20 mouse cellular contexts compared by ENCODE assay signal in genomic region chr2:30884852-30885373, GRCm38 (mm10). TPM values are rescaled to one million over a fixed set of nuclear protein-coding genes. Genes with fewer than 3 reads are reported as not detected.
DNase-seq lines count a peak whose midpoint lies in the region; ATAC-seq and TF ChIP-seq lines count a peak whose summit lies in the region.
"Had no signal": no experiment of that assay in that cellular context is flagged by ENCODE, and none has a peak within 500 bp of the region (broad histone marks: within the 10 kb centered on the region; RNA-seq: fewer than 3 reads in every experiment).

No protein-coding gene starts in this region.

- no peak overlapping the region for H3K4me3 ChIP-seq in embryonic facial prominence, embryonic 12.5 days
- H3K4me3 ChIP-seq in embryonic facial prominence, embryonic 10.5 days, result no peak overlapping the region
- H3K4me3 ChIP-seq in midbrain, postnatal 0 days (ENCODE audit: low read depth, low read length), result no peak overlapping the region
- no peak overlapping the region for H3K4me3 ChIP-seq in midbrain, embryonic 15.5 days
- no peak overlapping the region for H3K4me3 ChIP-seq in limb, embryonic 12.5 days (replicated peaks)
- H3K4me3 ChIP-seq in kidney, embryonic 15.5 days (replicated peaks), result no peak overlapping the region
- H3K4me3 ChIP-seq: forebrain, embryonic 10.5 days; hindbrain, embryonic 12.5 days; liver, embryonic 12.5 days; midbrain, embryonic 13.5 days had no signal

- no peak for DNase-seq in embryonic facial prominence, embryonic 10.5 days (ENCODE audit: low spot score)
- DNase-seq in midbrain, postnatal 0 days (ENCODE audit: low spot score), result no peak
- DNase-seq in urinary bladder, adult 18-20 months (ENCODE audit: low spot score in 2 of 2), result no peak
- DNase-seq in thymus, postnatal 36 days, result no peak
- DNase-seq: heart, postnatal 10 days; kidney, postnatal 10 days; lung, embryonic 14.5 days; thymus, adult 18-20 months had no signal

- no peak overlapping the region for H3K4me2 ChIP-seq in embryonic facial prominence, embryonic 12.5 days (replicated peaks)
- H3K4me2 ChIP-seq in midbrain, postnatal 0 days (ENCODE audit: low read depth, low read length, poor library complexity, severe bottlenecking), result no peak overlapping the region
- no peak overlapping the region for H3K4me2 ChIP-seq in midbrain, embryonic 15.5 days
- H3K4me2 ChIP-seq in limb, embryonic 12.5 days, result no peak overlapping the region
- H3K4me2 ChIP-seq in kidney, embryonic 15.5 days, result no peak overlapping the region
- H3K4me2 ChIP-seq: hindbrain, embryonic 12.5 days; liver, embryonic 12.5 days; lung, embryonic 14.5 days; midbrain, embryonic 13.5 days had no signal

- H3K27me3 ChIP-seq in embryonic facial prominence, embryonic 12.5 days, result no peaks in the 10 kb centered on the region
- no peaks in the 10 kb centered on the region for H3K27me3 ChIP-seq in embryonic facial prominence, embryonic 10.5 days (replicated peaks; ENCODE audit: low read depth, poor library complexity, severe bottlenecking)
- no peaks in the 10 kb centered on the region for H3K27me3 ChIP-seq in midbrain, postnatal 0 days (ENCODE audit: insufficient read depth, low read length)
- H3K27me3 ChIP-seq in midbrain, embryonic 15.5 days (replicated peaks), result no peaks in the 10 kb centered on the region
- no peaks in the 10 kb centered on the region for H3K27me3 ChIP-seq in limb, embryonic 12.5 days
- H3K27me3 ChIP-seq in kidney, embryonic 15.5 days, result no peaks in the 10 kb centered on the region
- H3K27me3 ChIP-seq: hindbrain, embryonic 12.5 days; midbrain, embryonic 13.5 days; Patski had no signal

- 91% methylated on average over 4 of the region's 4 CpGs for WGBS in embryonic facial prominence, embryonic 12.5 days
- 95% methylated on average over 4 of the region's 4 CpGs for WGBS in embryonic facial prominence, embryonic 10.5 days
- WGBS in midbrain, postnatal 0 days, result 97% methylated on average over 4 of the region's 4 CpGs
- 95% methylated on average over 4 of the region's 4 CpGs for WGBS in midbrain, embryonic 15.5 days
- WGBS in limb, embryonic 12.5 days, result 93% methylated on average over 4 of the region's 4 CpGs
- 95% methylated on average over 4 of the region's 4 CpGs for WGBS in kidney, embryonic 15.5 days

- no peak for ATAC-seq in embryonic facial prominence, embryonic 12.5 days (ENCODE audit: insufficient number of reproducible peaks, insufficient read depth, low FRiP score, low TSS enrichment)
- no peak for ATAC-seq in midbrain, postnatal 0 days (ENCODE audit: low FRiP score)
- ATAC-seq in midbrain, embryonic 15.5 days (replicated peaks), result no peak
- no peak for ATAC-seq in limb, embryonic 12.5 days (ENCODE audit: insufficient number of reproducible peaks, insufficient read depth, low FRiP score, low TSS enrichment, low read depth)
- no peak for ATAC-seq in kidney, embryonic 15.5 days (replicated peaks; ENCODE audit: low FRiP score)
- ATAC-seq: CD4-positive, CD25-positive, alpha-beta regulatory T cell, adult 4 months; intestine, embryonic 16.5 days; liver, embryonic 12.5 days; midbrain, embryonic 13.5 days; Patski had no signal

- peak; percentile 16; the same call in 1 of the 2 replicates for TF ChIP-seq CTCF in midbrain, postnatal 0 days (IDR thresholded peaks at IDR 0.05)

- 0 out of 2 replicates have a peak, but pooled peaks cover 3% of the 10 kb centered on the region for H3K9me3 ChIP-seq in embryonic facial prominence, embryonic 12.5 days
- 0 out of 2 replicates have a peak, but pooled peaks cover 2% of the 10 kb centered on the region for H3K9me3 ChIP-seq in embryonic facial prominence, embryonic 10.5 days
- H3K9me3 ChIP-seq in midbrain, postnatal 0 days (ENCODE audit: low read length), result no peaks in the 10 kb centered on the region
- H3K9me3 ChIP-seq in midbrain, embryonic 15.5 days, result no peaks in the 10 kb centered on the region
- peaks cover 4% of the 10 kb centered on the region; the same call in 1 of the 2 replicates for H3K9me3 ChIP-seq in limb, embryonic 12.5 days
- no peaks in the 10 kb centered on the region for H3K9me3 ChIP-seq in kidney, embryonic 15.5 days (replicated peaks)
- H3K9me3 ChIP-seq: forebrain, embryonic 10.5 days; hindbrain, embryonic 12.5 days; liver, embryonic 12.5 days; midbrain, embryonic 13.5 days had no signal

- H3K36me3 ChIP-seq in embryonic facial prominence, embryonic 12.5 days, result peaks cover 41% of the 10 kb centered on the region
- H3K36me3 ChIP-seq in embryonic facial prominence, embryonic 10.5 days (replicated peaks), result peaks cover 58% of the 10 kb centered on the region
- H3K36me3 ChIP-seq in midbrain, postnatal 0 days (ENCODE audit: insufficient read depth, low read length), result no peaks in the 10 kb centered on the region
- no peaks in the 10 kb centered on the region for H3K36me3 ChIP-seq in midbrain, embryonic 15.5 days (replicated peaks)
- H3K36me3 ChIP-seq in limb, embryonic 12.5 days, result peaks cover 50% of the 10 kb centered on the region
- H3K36me3 ChIP-seq in kidney, embryonic 15.5 days, result 0 out of 2 replicates have a peak, but pooled peaks cover 4% of the 10 kb centered on the region
- H3K36me3 ChIP-seq: hindbrain, embryonic 12.5 days; liver, embryonic 12.5 days; midbrain, embryonic 13.5 days had no signal

- peak overlapping the region; percentile 92 for H3K27ac ChIP-seq in embryonic facial prominence, embryonic 12.5 days
- no peak overlapping the region for H3K27ac ChIP-seq in embryonic facial prominence, embryonic 10.5 days (replicated peaks)
- H3K27ac ChIP-seq in midbrain, postnatal 0 days (ENCODE audit: low read depth, low read length), result no peak overlapping the region
- no peak overlapping the region for H3K27ac ChIP-seq in midbrain, embryonic 15.5 days
- H3K27ac ChIP-seq in limb, embryonic 12.5 days, result peak overlapping the region; percentile 88; the same call in 1 of the 2 replicates
- H3K27ac ChIP-seq in kidney, embryonic 15.5 days, result no peak overlapping the region
- H3K27ac ChIP-seq: hindbrain, embryonic 12.5 days; liver, embryonic 12.5 days; macrophage; midbrain, embryonic 13.5 days had no signal

- H3K9ac ChIP-seq in embryonic facial prominence, embryonic 12.5 days, result no peak overlapping the region
- H3K9ac ChIP-seq in midbrain, postnatal 0 days (replicated peaks; ENCODE audit: low read length, poor library complexity, severe bottlenecking), result no peak overlapping the region
- no peak overlapping the region for H3K9ac ChIP-seq in midbrain, embryonic 15.5 days
- no peak overlapping the region for H3K9ac ChIP-seq in limb, embryonic 12.5 days (replicated peaks)
- H3K9ac ChIP-seq in kidney, embryonic 15.5 days, result no peak overlapping the region
- H3K9ac ChIP-seq: hindbrain, embryonic 12.5 days; liver, embryonic 12.5 days; lung, embryonic 14.5 days; midbrain, embryonic 13.5 days had no signal

- H3K4me1 ChIP-seq in embryonic facial prominence, embryonic 12.5 days, result peaks cover 17% of the 10 kb centered on the region
- peaks cover 17% of the 10 kb centered on the region for H3K4me1 ChIP-seq in embryonic facial prominence, embryonic 10.5 days
- no peaks in the 10 kb centered on the region for H3K4me1 ChIP-seq in midbrain, postnatal 0 days (ENCODE audit: insufficient read depth, low read length)
- no peaks in the 10 kb centered on the region for H3K4me1 ChIP-seq in midbrain, embryonic 15.5 days
- H3K4me1 ChIP-seq in limb, embryonic 12.5 days (replicated peaks), result peaks cover 15% of the 10 kb centered on the region
- peaks cover 10% of the 10 kb centered on the region for H3K4me1 ChIP-seq in kidney, embryonic 15.5 days
- H3K4me1 ChIP-seq: liver, embryonic 12.5 days; midbrain, embryonic 13.5 days had no signal

RNA-seq across cellular contexts. Expression of gene Ptges, which starts 44.8 kb away (rescaled TPM):
- 11.6 and 12.0 TPM in 2 replicates for polyA plus RNA-seq in embryonic facial prominence, embryonic 12.5 days (2016; fragmentation: Nextera tagmentation; extraction: Ambion mirVana)
- 10.2 and 10.3 TPM in 2 replicates for polyA plus RNA-seq in embryonic facial prominence, embryonic 10.5 days (2016; fragmentation: Nextera tagmentation; extraction: Ambion mirVana)
- total RNA-seq in midbrain, postnatal 0 days (2014; rRNA removed), result 6.7 and 19.8 TPM in 2 replicates
- polyA plus RNA-seq in midbrain, postnatal 0 days (2015; fragmentation: Nextera tagmentation; extraction: Ambion mirVana), result 8.0 and 8.5 TPM in 2 replicates
- polyA plus RNA-seq in midbrain, embryonic 15.5 days (2015; fragmentation: Nextera tagmentation; extraction: Ambion mirVana), result 5.1 and 6.3 TPM in 2 replicates
- polyA plus RNA-seq in limb, embryonic 12.5 days (2016; fragmentation: Nextera tagmentation; extraction: Ambion mirVana), result 11.5 and 12.8 TPM in 2 replicates
- 13.3 and 13.5 TPM in 2 replicates for polyA plus RNA-seq in kidney, embryonic 15.5 days (2015; fragmentation: Nextera tagmentation; extraction: Ambion mirVana)
- polyA plus RNA-seq: CD4-positive, CD25-positive, alpha-beta regulatory T cell, adult 4 months had no signal

RNA-seq across cellular contexts. Expression of gene Prrx2, which starts 50.1 kb away (rescaled TPM):
- polyA plus RNA-seq in embryonic facial prominence, embryonic 12.5 days (2016; fragmentation: Nextera tagmentation; extraction: Ambion mirVana), result 106 and 121 TPM in 2 replicates
- polyA plus RNA-seq in embryonic facial prominence, embryonic 10.5 days (2016; fragmentation: Nextera tagmentation; extraction: Ambion mirVana), result 87.6 and 94.6 TPM in 2 replicates
- 4.4 and 12.5 TPM in 2 replicates for total RNA-seq in midbrain, postnatal 0 days (2014; rRNA removed)
- polyA plus RNA-seq in midbrain, postnatal 0 days (2015; fragmentation: Nextera tagmentation; extraction: Ambion mirVana), result 3.0 and 5.1 TPM in 2 replicates
- polyA plus RNA-seq in midbrain, embryonic 15.5 days (2015; fragmentation: Nextera tagmentation; extraction: Ambion mirVana), result 3.7 and 4.0 TPM in 2 replicates
- polyA plus RNA-seq in limb, embryonic 12.5 days (2016; fragmentation: Nextera tagmentation; extraction: Ambion mirVana), result 194 and 201 TPM in 2 replicates
- polyA plus RNA-seq in kidney, embryonic 15.5 days (2015; fragmentation: Nextera tagmentation; extraction: Ambion mirVana), result 10.6 and 10.9 TPM in 2 replicates
- polyA plus RNA-seq: CD4-positive, CD25-positive, alpha-beta regulatory T cell, adult 4 months; macrophage had no signal

RNA-seq across cellular contexts. Expression of gene Asb6, which starts 54.8 kb away (rescaled TPM):
- polyA plus RNA-seq in embryonic facial prominence, embryonic 12.5 days (2016; fragmentation: Nextera tagmentation; extraction: Ambion mirVana), result 40.0 and 41.8 TPM in 2 replicates
- 53.9 and 56.0 TPM in 2 replicates for polyA plus RNA-seq in embryonic facial prominence, embryonic 10.5 days (2016; fragmentation: Nextera tagmentation; extraction: Ambion mirVana)
- total RNA-seq in midbrain, postnatal 0 days (2014; rRNA removed), result 36.5 and 40.7 TPM in 2 replicates
- polyA plus RNA-seq in midbrain, postnatal 0 days (2015; fragmentation: Nextera tagmentation; extraction: Ambion mirVana), result 36.1 and 39.6 TPM in 2 replicates
- 44.9 and 47.5 TPM in 2 replicates for polyA plus RNA-seq in midbrain, embryonic 15.5 days (2015; fragmentation: Nextera tagmentation; extraction: Ambion mirVana)
- polyA plus RNA-seq in limb, embryonic 12.5 days (2016; fragmentation: Nextera tagmentation; extraction: Ambion mirVana), result 44.9 and 47.4 TPM in 2 replicates
- polyA plus RNA-seq in kidney, embryonic 15.5 days (2015; fragmentation: Nextera tagmentation; extraction: Ambion mirVana), result 35.5 and 38.3 TPM in 2 replicates

Comparison
In these comparisons a context has a peak if more than half of its experiments do, and no peak if none do; other contexts are left out.
1. H3K27ac ChIP-seq: peak in embryonic facial prominence, embryonic 12.5 days (single experiment) and limb, embryonic 12.5 days (single experiment); none in embryonic facial prominence, embryonic 10.5 days (single experiment), midbrain, postnatal 0 days (single experiment), midbrain, embryonic 15.5 days (single experiment) and kidney, embryonic 15.5 days (single experiment).